Mouse (Mus musculus): Measurements from ENCODE around the gene Bcl2l1. TPM values are rescaled to one million over a fixed set of nuclear protein-coding genes. Genes with fewer than 3 reads are reported as not detected.

Bcl2l1 gene
- polyA plus RNA-seq, 1 experiment from 2014 or later: 125 TPM

- H3K4me2 ChIP-seq: no peak overlapping the region
- no peaks in the 10 kb centered on the region for H3K9me3 ChIP-seq (replicated peaks)
- WGBS: 88% methylated on average over 2 of the region's 2 CpGs
- 0 out of 2 replicates have a peak, but pooled peaks cover 3% of the 10 kb centered on the region for H3K27me3 ChIP-seq (replicated peaks)
- no peaks in the 10 kb centered on the region for H3K36me3 ChIP-seq
- no peak overlapping the region for H3K9ac ChIP-seq (replicated peaks)
- H3K4me3 ChIP-seq (replicated peaks): no peak overlapping the region
- peaks cover 48% of the 10 kb centered on the region for H3K4me1 ChIP-seq
- H3K27ac ChIP-seq (replicated peaks): no peak overlapping the region
- ATAC-seq (ENCODE audit: low FRiP score): no peak
These were observed 98.3 kb downstream of the Bcl2l1 start for GRCm38 (mm10) chr2:152733201-152733600.

Small RNA genes lying within 50 kb of the gene (microRNA-seq; reads per million reads assigned to microRNA genes)
- not detected for gene Gm23802
- gene Mir5622: not detected

Other genes starting within 250 kb of the Bcl2l1 start
- gene Defb45, start 232.3 kb downstream of the Bcl2l1 start, polyA plus RNA-seq (2015; fragmentation: Nextera tagmentation; extraction: Ambion mirVana): not detected in 2 replicates
- gene Defb36, start 227.4 kb downstream of the Bcl2l1 start, polyA plus RNA-seq (2015; fragmentation: Nextera tagmentation; extraction: Ambion mirVana): not detected in 2 replicates
- not detected in 2 replicates for gene Defb25, start 208.7 kb downstream of the Bcl2l1 start, polyA plus RNA-seq (2015; fragmentation: Nextera tagmentation; extraction: Ambion mirVana)
- gene Rem1, start 204.8 kb downstream of the Bcl2l1 start, polyA plus RNA-seq (2015; fragmentation: Nextera tagmentation; extraction: Ambion mirVana): 0.50 and 3.6 TPM in 2 replicates
- 152 and 155 TPM in 2 replicates for gene H13, start 162.3 kb downstream of the Bcl2l1 start, polyA plus RNA-seq (2015; fragmentation: Nextera tagmentation; extraction: Ambion mirVana)
- gene Mcts2, start 144.7 kb downstream of the Bcl2l1 start, polyA plus RNA-seq (2015; fragmentation: Nextera tagmentation; extraction: Ambion mirVana): 33.9 and 41.5 TPM in 2 replicates
- 57.5 and 59.1 TPM in 2 replicates for gene Id1, start 95.5 kb downstream of the Bcl2l1 start, polyA plus RNA-seq (2015; fragmentation: Nextera tagmentation; extraction: Ambion mirVana)
- 4.8 and 7.6 TPM in 2 replicates for gene Cox4i2, start 77.6 kb downstream of the Bcl2l1 start, polyA plus RNA-seq (2015; fragmentation: Nextera tagmentation; extraction: Ambion mirVana)
- gene Tpx2, start 16.2 kb upstream of the Bcl2l1 start, polyA plus RNA-seq (2015; fragmentation: Nextera tagmentation; extraction: Ambion mirVana): 11.1 and 26.9 TPM in 2 replicates
- gene Mylk2, start 79.6 kb upstream of the Bcl2l1 start, polyA plus RNA-seq (2015; fragmentation: Nextera tagmentation; extraction: Ambion mirVana): 0.08 and 0.29 TPM in 2 replicates
- 4.0 and 4.3 TPM in 2 replicates for gene Foxs1, start 101.5 kb upstream of the Bcl2l1 start, polyA plus RNA-seq (2015; fragmentation: Nextera tagmentation; extraction: Ambion mirVana)
- 10.5 and 13.5 TPM in 2 replicates for gene Dusp15, start 120.0 kb upstream of the Bcl2l1 start, polyA plus RNA-seq (2015; fragmentation: Nextera tagmentation; extraction: Ambion mirVana)
- gene Ttll9, start 130.8 kb upstream of the Bcl2l1 start, polyA plus RNA-seq (2015; fragmentation: Nextera tagmentation; extraction: Ambion mirVana): 8.1 and 8.7 TPM in 2 replicates
- gene Pdrg1, start 183.7 kb upstream of the Bcl2l1 start, polyA plus RNA-seq (2015; fragmentation: Nextera tagmentation; extraction: Ambion mirVana): 240 and 256 TPM in 2 replicates
- gene Xkr7, start 200.1 kb upstream of the Bcl2l1 start, polyA plus RNA-seq (2015; fragmentation: Nextera tagmentation; extraction: Ambion mirVana): 1.7 and 2.0 TPM in 2 replicates
- 1.3 and 1.4 TPM in 2 replicates for gene Ccm2l, start 234.2 kb upstream of the Bcl2l1 start, polyA plus RNA-seq (2015; fragmentation: Nextera tagmentation; extraction: Ambion mirVana)

Data from neural tube, embryonic 15.5 days (tissue).